Mouse (Mus musculus): ENCODE measurements around the gene Ammecr1. TPM values are rescaled to one million over a fixed set of nuclear protein-coding genes. Genes with fewer than 3 reads are reported as not detected.

Gene Ammecr1
- polyA plus RNA-seq, 1 experiment, result 0.47 TPM

DNA sequence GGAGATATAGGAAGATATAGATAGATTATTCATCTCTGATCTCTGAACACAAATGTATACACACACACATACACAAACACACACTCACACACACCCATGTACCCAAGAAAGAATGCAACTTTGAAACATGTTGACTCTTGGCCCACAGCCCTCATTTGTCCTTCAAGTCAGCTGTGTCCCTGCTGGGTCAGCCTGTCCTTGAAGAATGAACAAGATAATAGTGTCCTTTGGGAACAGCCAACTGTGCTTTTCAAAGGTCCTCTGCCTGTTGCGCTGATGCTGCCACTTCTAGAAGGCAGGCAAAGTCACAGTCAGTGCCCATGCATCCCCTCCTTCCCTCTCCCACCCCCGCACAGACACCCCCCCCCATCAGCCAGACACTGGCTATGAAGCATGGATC is 127.7 kb downstream of the Ammecr1 start:
- no peak overlapping the region for H3K27ac ChIP-seq (ENCODE audit: insufficient read depth, low read depth, low read length)
- no peaks in the 10 kb centered on the region for H3K36me3 ChIP-seq (ENCODE audit: control insufficient read depth, insufficient read depth, low read length)
- no peaks in the 10 kb centered on the region for H3K27me3 ChIP-seq (replicated peaks; ENCODE audit: control insufficient read depth, insufficient read depth, low read length)
- TF ChIP-seq POLR2A (IDR thresholded peaks at IDR 0.05; ENCODE audit: low read depth, low read length) (no peak), CTCF (conservative IDR thresholded peaks at IDR 0.05; ENCODE audit: insufficient read depth, insufficient read length, low read depth, low read length) (no peak)
- 71% methylated on average over 2 of the region's 2 CpGs for WGBS
- H3K4me3 ChIP-seq (ENCODE audit: insufficient read depth, low read depth, low read length), result no peak overlapping the region
- DNase-seq, result no peak
- H3K4me1 ChIP-seq (ENCODE audit: control insufficient read depth, insufficient read depth, low read length), result no peaks in the 10 kb centered on the region

DNA sequence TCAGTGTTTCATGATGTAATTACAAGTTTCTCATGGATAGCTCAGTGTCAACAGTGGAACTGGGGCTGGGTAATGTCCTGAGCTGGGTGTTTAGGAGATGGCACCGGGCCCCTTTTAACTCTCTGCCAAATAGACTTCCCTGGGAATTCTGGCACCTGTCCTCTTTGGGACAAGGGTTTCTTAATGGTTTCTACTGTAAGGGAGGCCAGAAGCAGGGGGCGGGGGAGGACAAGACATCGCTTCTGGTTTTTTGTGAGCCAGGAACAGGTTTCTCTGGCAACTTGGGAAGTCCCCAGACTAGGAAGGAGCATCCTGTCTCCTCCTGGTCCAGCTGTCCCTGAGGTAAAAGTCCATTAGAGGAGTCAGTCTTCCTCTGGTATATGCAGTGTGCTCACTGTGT is 129.2 kb downstream of the Ammecr1 start:
- DNase-seq, result no peak
- Histone ChIP-seq H3K4me3 (ENCODE audit: insufficient read depth, low read depth, low read length) (no peak overlapping the region), H3K4me1 (ENCODE audit: control insufficient read depth, insufficient read depth, low read length) (no peaks in the 10 kb centered on the region), H3K27me3 (replicated peaks; ENCODE audit: control insufficient read depth, insufficient read depth, low read length) (no peaks in the 10 kb centered on the region), H3K36me3 (ENCODE audit: control insufficient read depth, insufficient read depth, low read length) (no peaks in the 10 kb centered on the region), H3K27ac (ENCODE audit: insufficient read depth, low read depth, low read length) (no peak overlapping the region)
- TF ChIP-seq POLR2A (IDR thresholded peaks at IDR 0.05; ENCODE audit: low read depth, low read length) (no peak), CTCF (conservative IDR thresholded peaks at IDR 0.05; ENCODE audit: insufficient read depth, insufficient read length, low read depth, low read length) (no peak)
- 78% methylated on average over 3 of the region's 3 CpGs for WGBS

DNA sequence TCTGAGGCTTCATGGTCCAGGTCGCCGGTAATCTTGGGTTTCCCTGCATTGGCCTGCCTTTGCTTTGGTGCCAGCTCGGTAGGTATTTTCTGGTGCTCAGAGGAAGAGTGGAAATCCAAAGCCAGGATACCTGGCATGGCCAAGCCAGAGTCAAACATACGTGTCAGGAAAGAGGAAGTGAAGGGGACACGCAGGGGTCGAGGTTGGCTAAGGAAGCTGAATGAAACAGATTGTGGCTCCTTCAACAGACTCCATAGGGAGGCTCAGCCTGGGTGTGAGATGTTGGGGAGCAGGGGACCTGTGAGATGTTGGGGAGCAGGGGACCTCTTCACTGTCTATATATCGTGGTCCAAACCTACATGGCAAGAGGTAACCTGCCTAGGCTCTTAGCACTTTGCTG is 130.1 kb downstream of the Ammecr1 start:
- TF ChIP-seq POLR2A (IDR thresholded peaks at IDR 0.05; ENCODE audit: low read depth, low read length), result no peak
- no peak for TF ChIP-seq CTCF (conservative IDR thresholded peaks at IDR 0.05; ENCODE audit: insufficient read depth, insufficient read length, low read depth, low read length)
- no peak overlapping the region for H3K4me3 ChIP-seq (ENCODE audit: insufficient read depth, low read depth, low read length)
- no peak for DNase-seq
- 84% methylated on average over 7 of the region's 7 CpGs for WGBS
- H3K4me1 ChIP-seq (ENCODE audit: control insufficient read depth, insufficient read depth, low read length), result no peaks in the 10 kb centered on the region
- H3K36me3 ChIP-seq (ENCODE audit: control insufficient read depth, insufficient read depth, low read length), result no peaks in the 10 kb centered on the region
- H3K27me3 ChIP-seq (replicated peaks; ENCODE audit: control insufficient read depth, insufficient read depth, low read length), result no peaks in the 10 kb centered on the region
- H3K27ac ChIP-seq (ENCODE audit: insufficient read depth, low read depth, low read length), result no peak overlapping the region

DNA sequence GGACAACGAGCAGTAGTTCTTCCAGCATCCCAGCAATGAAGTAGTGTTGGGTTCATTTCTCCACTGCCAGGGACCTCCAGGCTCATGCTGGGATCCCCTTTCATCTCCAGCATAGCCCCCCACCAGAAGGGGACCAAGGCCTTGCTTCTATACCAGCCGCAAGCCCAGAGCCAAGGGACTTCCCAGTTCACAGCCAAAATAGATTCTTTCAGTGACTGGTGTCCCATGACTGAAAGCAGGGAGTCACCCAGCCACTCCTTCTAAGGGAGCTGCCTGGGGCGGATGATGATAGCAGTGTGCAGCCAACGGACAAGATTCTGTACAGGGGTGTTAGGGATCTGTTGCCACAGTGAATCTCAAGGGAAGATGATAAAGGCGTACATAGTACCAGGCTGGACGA is 131.7 kb downstream of the Ammecr1 start:
- DNase-seq, result no peak
- Histone ChIP-seq H3K27me3 (replicated peaks; ENCODE audit: control insufficient read depth, insufficient read depth, low read length) (no peaks in the 10 kb centered on the region), H3K4me3 (ENCODE audit: insufficient read depth, low read depth, low read length) (no peak overlapping the region), H3K27ac (ENCODE audit: insufficient read depth, low read depth, low read length) (no peak overlapping the region), H3K4me1 (ENCODE audit: control insufficient read depth, insufficient read depth, low read length) (no peaks in the 10 kb centered on the region), H3K36me3 (ENCODE audit: control insufficient read depth, insufficient read depth, low read length) (no peaks in the 10 kb centered on the region)
- WGBS, result 79% methylated on average over 6 of the region's 6 CpGs
- TF ChIP-seq CTCF (conservative IDR thresholded peaks at IDR 0.05; ENCODE audit: insufficient read depth, insufficient read length, low read depth, low read length), result no peak

DNA sequence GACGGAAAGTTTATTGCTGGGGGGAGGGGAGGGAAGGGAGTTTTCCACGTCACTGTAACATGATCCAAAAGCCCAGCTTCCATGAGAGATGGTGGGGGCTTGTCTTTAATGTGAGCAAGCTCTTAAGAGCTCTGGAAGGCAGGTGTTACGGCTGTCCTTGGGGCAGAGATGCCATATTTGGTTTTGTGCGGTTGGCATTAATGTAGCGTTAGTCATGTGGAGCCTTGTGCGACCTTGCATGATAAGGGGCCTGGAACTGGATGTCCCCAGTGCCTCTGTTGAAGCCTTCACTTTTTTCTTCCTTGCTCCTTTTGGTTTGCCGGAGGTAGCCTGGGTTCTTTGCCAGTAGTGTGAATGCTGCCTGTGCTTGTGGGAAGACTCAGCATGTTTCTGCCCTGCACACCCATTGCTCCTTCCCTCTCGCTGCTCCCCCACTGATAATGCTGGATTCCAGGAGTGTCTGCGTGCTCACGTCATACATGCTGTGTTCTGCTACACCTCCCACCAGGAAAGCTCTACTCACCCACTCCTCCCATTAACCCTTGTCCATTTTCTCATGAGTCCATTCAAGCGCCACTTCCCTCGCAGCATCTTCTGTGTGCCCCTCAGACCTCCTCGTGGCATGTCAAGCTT is 133.2 kb downstream of the Ammecr1 start:
- Histone ChIP-seq H3K4me1 (ENCODE audit: control insufficient read depth, insufficient read depth, low read length) (no peaks in the 10 kb centered on the region; the same call in 1 of the 2 replicates), H3K27ac (ENCODE audit: insufficient read depth, low read depth, low read length) (no peak overlapping the region), H3K4me3 (ENCODE audit: insufficient read depth, low read depth, low read length) (no peak overlapping the region), H3K36me3 (ENCODE audit: control insufficient read depth, insufficient read depth, low read length) (no peaks in the 10 kb centered on the region), H3K27me3 (replicated peaks; ENCODE audit: control insufficient read depth, insufficient read depth, low read length) (no peaks in the 10 kb centered on the region)
- TF ChIP-seq POLR2A (IDR thresholded peaks at IDR 0.05; ENCODE audit: low read depth, low read length) (no peak), CTCF (conservative IDR thresholded peaks at IDR 0.05; ENCODE audit: insufficient read depth, insufficient read length, low read depth, low read length) (no peak)
- no peak for DNase-seq
- WGBS, result 71% methylated on average over 13 of the region's 13 CpGs

DNA sequence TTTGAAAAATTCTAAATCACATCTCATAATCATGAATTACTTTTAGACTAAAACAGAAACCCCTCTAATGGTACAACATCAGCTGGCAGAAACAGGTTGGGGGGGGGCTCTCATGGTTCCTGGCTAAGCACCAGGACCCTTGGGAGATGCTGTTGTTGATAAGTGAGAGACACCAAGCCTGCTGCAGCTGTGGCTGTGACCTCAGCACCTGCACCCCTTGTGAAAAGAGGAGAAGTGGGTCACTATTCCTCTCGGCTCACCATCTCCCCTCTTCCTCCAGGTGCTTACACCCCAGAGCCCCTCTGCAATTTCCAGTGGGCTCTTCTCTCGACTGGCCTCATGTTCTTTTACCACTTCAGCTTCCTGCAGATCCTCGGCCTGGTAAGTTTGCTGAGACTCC is 134.3 kb downstream of the Ammecr1 start:
- WGBS, result 64% methylated on average over 3 of the region's 3 CpGs
- H3K4me1 ChIP-seq (ENCODE audit: control insufficient read depth, insufficient read depth, low read length), result no peaks in the 10 kb centered on the region; the same call in 1 of the 2 replicates
- H3K27me3 ChIP-seq (replicated peaks; ENCODE audit: control insufficient read depth, insufficient read depth, low read length), result no peaks in the 10 kb centered on the region
- H3K36me3 ChIP-seq (ENCODE audit: control insufficient read depth, insufficient read depth, low read length), result no peaks in the 10 kb centered on the region
- no peak overlapping the region for H3K4me3 ChIP-seq (ENCODE audit: insufficient read depth, low read depth, low read length)
- no peak for TF ChIP-seq CTCF (conservative IDR thresholded peaks at IDR 0.05; ENCODE audit: insufficient read depth, insufficient read length, low read depth, low read length)
- TF ChIP-seq POLR2A (IDR thresholded peaks at IDR 0.05; ENCODE audit: low read depth, low read length), result no peak
- DNase-seq, result no peak
- H3K27ac ChIP-seq (ENCODE audit: insufficient read depth, low read depth, low read length), result no peak overlapping the region

DNA sequence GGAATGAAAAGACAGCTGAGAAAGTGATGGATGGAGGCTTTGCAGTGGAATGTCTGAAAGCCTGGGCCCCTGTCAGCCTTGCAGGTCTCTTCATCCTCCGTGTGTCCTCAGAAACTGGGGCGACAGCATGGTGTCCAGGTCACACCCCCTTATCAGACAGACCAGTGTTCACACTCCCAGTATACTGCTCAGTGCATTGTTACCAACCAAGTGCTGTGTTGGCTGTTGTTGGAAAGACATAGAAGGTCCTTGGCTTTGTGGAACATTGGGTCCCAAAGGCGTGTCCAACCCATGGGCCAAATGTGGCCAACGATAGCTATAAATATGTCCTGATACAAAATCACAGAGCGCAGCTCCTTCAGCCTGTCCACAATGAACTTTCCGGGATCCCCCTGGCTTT is 136.0 kb downstream of the Ammecr1 start:
- WGBS, result 97% methylated on average over 6 of the region's 6 CpGs
- Histone ChIP-seq H3K36me3 (ENCODE audit: control insufficient read depth, insufficient read depth, low read length) (no peaks in the 10 kb centered on the region), H3K27me3 (replicated peaks; ENCODE audit: control insufficient read depth, insufficient read depth, low read length) (no peaks in the 10 kb centered on the region), H3K4me3 (ENCODE audit: insufficient read depth, low read depth, low read length) (no peak overlapping the region), H3K4me1 (ENCODE audit: control insufficient read depth, insufficient read depth, low read length) (no peaks in the 10 kb centered on the region; the same call in 1 of the 2 replicates), H3K27ac (ENCODE audit: insufficient read depth, low read depth, low read length) (no peak overlapping the region)
- TF ChIP-seq POLR2A (IDR thresholded peaks at IDR 0.05; ENCODE audit: low read depth, low read length) (no peak), CTCF (conservative IDR thresholded peaks at IDR 0.05; ENCODE audit: insufficient read depth, insufficient read length, low read depth, low read length) (no peak)
- DNase-seq, result no peak
